Mouse (Mus musculus) CD4-positive, CD25-positive, alpha-beta regulatory T cell, adult 2 months (primary cell): ENCODE results near the gene Kidins220.

ENCODE experiments used
- DNase-seq: peaks from one replicate; pipeline ENCODE4 v3.0.0-alpha.2; 2012; ENCODE audit warnings: low read depth, low spot score

The Kidins220 gene

GRCm38 (mm10) chr12:25109971-25110681 is 135.4 kb downstream of the Kidins220 start:
- no peak for DNase-seq

DNA sequence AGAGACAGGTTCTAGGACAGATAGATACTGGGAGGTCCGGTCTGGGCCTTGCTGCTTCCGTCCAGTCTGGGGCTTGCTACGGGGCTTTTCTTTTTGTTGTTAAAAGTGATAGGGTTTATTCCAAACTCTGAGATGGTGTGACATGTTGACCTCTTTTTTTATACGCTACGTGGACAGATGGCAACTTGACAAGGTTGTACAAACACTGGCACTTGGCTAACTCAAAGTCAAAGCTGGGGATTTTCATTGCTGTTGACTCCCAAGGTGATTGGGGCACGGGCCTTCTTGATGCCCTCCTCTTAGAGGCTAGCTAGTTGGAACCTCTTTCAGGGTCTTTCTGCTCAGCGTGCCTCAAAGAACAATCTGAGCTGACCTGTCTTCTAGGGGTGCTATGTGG is 136.0 kb downstream of the Kidins220 start:
- no peak for DNase-seq
